Mouse (Mus musculus) small intestine, adult 2 months (tissue): ENCODE data around the gene Wfikkn1.

Experiments used
- CTCF ChIP-seq: fragments of 200-500 bp; IDR thresholded peaks from 2 replicates; pipeline ENCODE4 v1.5.1; 2012; ENCODE audit warnings: low read depth, mild to moderate bottlenecking, control low read depth, inconsistent platforms, low read length, moderate library complexity, mixed read lengths; ENCODE audit not compliant: insufficient replicate concordance, insufficient read length; ENCODE audit errors: extremely low read depth
- POLR2A ChIP-seq: fragments of 200-500 bp; IDR thresholded peaks from 2 replicates; pipeline ENCODE4 v1.6.1; 2012; ENCODE audit warnings: low read depth, mild to moderate bottlenecking, control low read depth, inconsistent platforms, low read length, moderate library complexity

- TF ChIP-seq CTCF (no peak), POLR2A (no peak)
Measured at GRCm38 (mm10) chr17:25873405-25874147, 7.1 kb downstream of the Wfikkn1 start.
